In the genomic region with DNA sequence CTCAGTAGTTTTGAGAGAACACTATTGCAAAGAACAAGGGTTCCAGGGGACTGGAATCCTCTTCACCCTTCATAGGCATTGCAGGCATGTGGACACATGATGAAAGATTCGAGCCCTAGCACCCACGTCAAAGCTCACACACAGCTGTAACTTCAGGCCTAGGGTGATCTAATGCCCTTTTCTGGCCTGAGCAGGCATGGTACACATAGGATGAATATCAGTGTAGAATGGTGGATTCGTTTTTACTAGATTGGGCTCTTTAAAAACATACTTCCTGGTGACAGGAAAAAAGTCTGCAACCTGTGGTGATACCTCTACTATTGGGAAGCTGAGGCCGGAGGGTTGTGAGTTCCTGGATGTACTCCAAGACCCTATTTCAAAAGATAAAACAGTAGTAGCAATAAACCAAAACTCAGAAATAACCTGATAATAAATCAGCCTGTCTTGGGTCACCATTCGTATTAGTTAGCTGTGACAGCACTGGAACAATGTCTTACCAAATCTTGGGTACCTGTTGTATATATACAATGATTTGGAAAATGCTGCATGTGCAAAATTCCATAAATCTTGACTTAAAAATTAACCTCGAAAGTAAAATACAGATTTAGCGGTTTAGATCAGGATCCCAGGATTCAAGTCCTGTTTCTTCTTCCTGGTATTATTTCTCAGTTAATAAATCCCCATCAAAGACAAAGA, we compare ENCODE assay signal across 7 mouse cellular contexts. TPM values are rescaled to one million over a fixed set of nuclear protein-coding genes. Genes with fewer than 3 reads are reported as not detected.
A peak's percentile ranks its signal among the peaks of the same experiment; 100 is the strongest.
DNase-seq lines count a peak whose midpoint lies in the region; ATAC-seq lines count a peak whose summit lies in the region.

No protein-coding gene starts in this region.

- peak overlapping the region; percentile 70 for H3K4me3 ChIP-seq in neural tube, embryonic 11.5 days (ENCODE audit: low read depth, low read length)
- peak overlapping the region; percentile 70 for H3K4me3 ChIP-seq in forebrain, embryonic 11.5 days (ENCODE audit: low read depth, low read length)
- peak overlapping the region; percentile 78 for H3K4me3 ChIP-seq in liver, embryonic 11.5 days (ENCODE audit: low read depth, low read length)

- no peak overlapping the region for H3K27ac ChIP-seq in neural tube, embryonic 11.5 days (ENCODE audit: low read depth, low read length)
- no peak overlapping the region for H3K27ac ChIP-seq in forebrain, embryonic 11.5 days (ENCODE audit: low read depth, low read length)
- peak overlapping the region; percentile 88; the same call in 1 of the 2 replicates for H3K27ac ChIP-seq in liver, embryonic 11.5 days (ENCODE audit: low read depth, low read length)

- no peaks in the 10 kb centered on the region for H3K9me3 ChIP-seq in neural tube, embryonic 11.5 days (ENCODE audit: control insufficient read depth, low read length)
- no peaks in the 10 kb centered on the region for H3K9me3 ChIP-seq in forebrain, embryonic 11.5 days (ENCODE audit: control insufficient read depth, low read length)
- H3K9me3 ChIP-seq in liver, embryonic 11.5 days (ENCODE audit: control insufficient read depth, low read length), result no peaks in the 10 kb centered on the region

- H3K9ac ChIP-seq in neural tube, embryonic 11.5 days (ENCODE audit: low read length), result peak overlapping the region; percentile 78; the same call in 1 of the 2 replicates
- peak overlapping the region; percentile 86 for H3K9ac ChIP-seq in forebrain, embryonic 11.5 days (ENCODE audit: low read length)
- H3K9ac ChIP-seq in liver, embryonic 11.5 days (ENCODE audit: low read depth, low read length), result peak overlapping the region; percentile 79

- no peaks in the 10 kb centered on the region for H3K27me3 ChIP-seq in neural tube, embryonic 11.5 days (ENCODE audit: control insufficient read depth, insufficient read depth, low read length)
- no peaks in the 10 kb centered on the region for H3K27me3 ChIP-seq in forebrain, embryonic 11.5 days (ENCODE audit: control insufficient read depth, insufficient read depth, low read length)
- H3K27me3 ChIP-seq in liver, embryonic 11.5 days (replicated peaks; ENCODE audit: control insufficient read depth, insufficient read depth, low read length), result no peaks in the 10 kb centered on the region

- no peak for DNase-seq in neural tube, embryonic 11.5 days (ENCODE audit: low spot score)
- DNase-seq in neural tube, embryonic 10.5 days (ENCODE audit: extremely low spot score, low spot score), result no peak
- DNase-seq in forebrain, embryonic 11.5 days (ENCODE audit: low spot score), result no peak
- DNase-seq in liver, embryonic 11.5 days (ENCODE audit: low spot score), result no peak
- DNase-seq in embryo, embryonic 11 days, result no peak
- no peak for DNase-seq in adrenal gland, adult 8-10 months

- 38% methylated on average over 7 of the region's 7 CpGs for WGBS in neural tube, embryonic 11.5 days
- WGBS in forebrain, embryonic 11.5 days, result 53% methylated on average over 7 of the region's 7 CpGs
- WGBS in liver, embryonic 11.5 days, result 30% methylated on average over 7 of the region's 7 CpGs

- no peak for ATAC-seq in neural tube, embryonic 11.5 days (ENCODE audit: insufficient read depth, low FRiP score, low TSS enrichment)
- no peak for ATAC-seq in forebrain, embryonic 11.5 days (replicated peaks; ENCODE audit: low FRiP score)
- no peak for ATAC-seq in liver, embryonic 11.5 days (replicated peaks; ENCODE audit: low FRiP score)
- ATAC-seq in megakaryocyte progenitor cell, adult 5-6 weeks (replicated peaks; ENCODE audit: poor library complexity), result no peak

- 0 out of 2 replicates have a peak, but pooled peaks cover 2% of the 10 kb centered on the region for H3K36me3 ChIP-seq in neural tube, embryonic 11.5 days (ENCODE audit: control insufficient read depth, insufficient read depth, low read length)
- H3K36me3 ChIP-seq in forebrain, embryonic 11.5 days (ENCODE audit: control insufficient read depth, insufficient read depth, low read length), result peaks cover 3% of the 10 kb centered on the region; the same call in 1 of the 2 replicates
- H3K36me3 ChIP-seq in liver, embryonic 11.5 days (ENCODE audit: control insufficient read depth, insufficient read depth, low read length), result peaks cover 4% of the 10 kb centered on the region; the same call in 1 of the 2 replicates

- peak overlapping the region; percentile 65 for H3K4me2 ChIP-seq in neural tube, embryonic 11.5 days (ENCODE audit: low read depth)
- peak overlapping the region; percentile 58 for H3K4me2 ChIP-seq in forebrain, embryonic 11.5 days (ENCODE audit: low read depth, low read length, severe bottlenecking)
- H3K4me2 ChIP-seq in liver, embryonic 11.5 days, result peak overlapping the region; percentile 88

- peaks cover 9% of the 10 kb centered on the region for H3K4me1 ChIP-seq in neural tube, embryonic 11.5 days (ENCODE audit: control insufficient read depth, insufficient read depth, low read length)
- no peaks in the 10 kb centered on the region for H3K4me1 ChIP-seq in forebrain, embryonic 11.5 days (replicated peaks; ENCODE audit: control insufficient read depth, insufficient read depth, low read length)
- H3K4me1 ChIP-seq in liver, embryonic 11.5 days (replicated peaks; ENCODE audit: control insufficient read depth, insufficient read depth, low read length), result peaks cover 7% of the 10 kb centered on the region

RNA-seq across cellular contexts. Expression of a gene that starts 0.7 kb away (rescaled TPM):
- 111 and 118 TPM in 2 replicates for polyA plus RNA-seq in neural tube, embryonic 11.5 days (2014; fragmentation: Nextera tagmentation; extraction: Ambion mirVana)
- polyA plus RNA-seq in forebrain, embryonic 11.5 days (2014; fragmentation: Nextera tagmentation; extraction: Ambion mirVana), result 111 and 121 TPM in 2 replicates
- 93.6 and 96.2 TPM in 2 replicates for polyA plus RNA-seq in liver, embryonic 11.5 days (2014; fragmentation: Nextera tagmentation; extraction: Ambion mirVana)
- total RNA-seq in megakaryocyte progenitor cell, adult 5-6 weeks (2015), result 68.0 and 68.4 TPM in 2 replicates
- 28.2 and 42.1 TPM in 2 replicates for total RNA-seq in megakaryocyte progenitor cell, adult 5-6 weeks (2017)
- total RNA-seq in adrenal gland, adult 8-10 months (2022), result 10 to 100 TPM; 48.3 to 65.2 (median 59.5) TPM

RNA-seq across cellular contexts. Expression of a gene that starts 13.8 kb away (rescaled TPM):
- 40.8 and 45.1 TPM in 2 replicates for polyA plus RNA-seq in neural tube, embryonic 11.5 days (2014; fragmentation: Nextera tagmentation; extraction: Ambion mirVana)
- polyA plus RNA-seq in forebrain, embryonic 11.5 days (2014; fragmentation: Nextera tagmentation; extraction: Ambion mirVana), result 43.5 and 47.2 TPM in 2 replicates
- 28.0 and 33.6 TPM in 2 replicates for polyA plus RNA-seq in liver, embryonic 11.5 days (2014; fragmentation: Nextera tagmentation; extraction: Ambion mirVana)
- 104 and 106 TPM in 2 replicates for total RNA-seq in megakaryocyte progenitor cell, adult 5-6 weeks (2015)
- 55.0 and 76.4 TPM in 2 replicates for total RNA-seq in megakaryocyte progenitor cell, adult 5-6 weeks (2017)
- 10 to 100 TPM; 71.2 to 96.7 (median 93.8) TPM for total RNA-seq in adrenal gland, adult 8-10 months (2022)

RNA-seq across cellular contexts. Expression of a gene that starts 19.5 kb away (rescaled TPM):
- 41.8 and 43.3 TPM in 2 replicates for polyA plus RNA-seq in neural tube, embryonic 11.5 days (2014; fragmentation: Nextera tagmentation; extraction: Ambion mirVana)
- polyA plus RNA-seq in forebrain, embryonic 11.5 days (2014; fragmentation: Nextera tagmentation; extraction: Ambion mirVana), result 36.6 and 38.4 TPM in 2 replicates
- 22.9 and 24.7 TPM in 2 replicates for polyA plus RNA-seq in liver, embryonic 11.5 days (2014; fragmentation: Nextera tagmentation; extraction: Ambion mirVana)
- 9.3 and 12.1 TPM in 2 replicates for total RNA-seq in megakaryocyte progenitor cell, adult 5-6 weeks (2015)
- total RNA-seq in megakaryocyte progenitor cell, adult 5-6 weeks (2017), result 11.3 and 12.8 TPM in 2 replicates
- total RNA-seq in adrenal gland, adult 8-10 months (2022), result 10 to 100 TPM; 23.0 to 27.5 (median 24.6) TPM

RNA-seq across cellular contexts. Expression of a gene that starts 20.2 kb away (rescaled TPM):
- 5.1 and 6.2 TPM in 2 replicates for polyA plus RNA-seq in neural tube, embryonic 11.5 days (2014; fragmentation: Nextera tagmentation; extraction: Ambion mirVana)
- 3.0 TPM in 2 replicates for polyA plus RNA-seq in forebrain, embryonic 11.5 days (2014; fragmentation: Nextera tagmentation; extraction: Ambion mirVana)
- polyA plus RNA-seq in liver, embryonic 11.5 days (2014; fragmentation: Nextera tagmentation; extraction: Ambion mirVana), result 0.96 and 1.6 TPM in 2 replicates
- total RNA-seq in megakaryocyte progenitor cell, adult 5-6 weeks (2015), result 0.54 and 1.1 TPM in 2 replicates
- total RNA-seq in megakaryocyte progenitor cell, adult 5-6 weeks (2017), result 0.25 and 2.1 TPM in 2 replicates
- total RNA-seq in adrenal gland, adult 8-10 months (2022), result 100 to 1,000 TPM; 134 to 175 (median 151) TPM

RNA-seq across cellular contexts. Expression of a gene that starts 29.9 kb away (rescaled TPM):
- 2.4 and 3.0 TPM in 2 replicates for polyA plus RNA-seq in neural tube, embryonic 11.5 days (2014; fragmentation: Nextera tagmentation; extraction: Ambion mirVana)
- 2.4 and 3.2 TPM in 2 replicates for polyA plus RNA-seq in forebrain, embryonic 11.5 days (2014; fragmentation: Nextera tagmentation; extraction: Ambion mirVana)
- polyA plus RNA-seq in liver, embryonic 11.5 days (2014; fragmentation: Nextera tagmentation; extraction: Ambion mirVana), result 0.74 TPM in 2 replicates
- not detected in 2 replicates for total RNA-seq in megakaryocyte progenitor cell, adult 5-6 weeks (2015)
- total RNA-seq in megakaryocyte progenitor cell, adult 5-6 weeks (2017), result 0.54 and 0.58 TPM in 2 replicates
- 1 to 10 TPM in 1 of 4 experiments, under 1 TPM in 3; 0.35 to 1.1 (median 0.52) TPM for total RNA-seq in adrenal gland, adult 8-10 months (2022)
